Mouse (Mus musculus) natural killer cell, adult 2 months (primary cell): ENCODE results near the gene Emilin2.
"Not testable (repeated sequence)": the region's sequence is repeated elsewhere in the genome, so short reads cannot be mapped to it uniquely, and the experiment has no call there.

Experiments
- DNase-seq, 2 experiments: peaks; one replicate each; pipeline ENCODE4 v3.0.0; 2022; ENCODE audit warnings: low spot score in 2 of 2

Gene Emilin2

DNA sequence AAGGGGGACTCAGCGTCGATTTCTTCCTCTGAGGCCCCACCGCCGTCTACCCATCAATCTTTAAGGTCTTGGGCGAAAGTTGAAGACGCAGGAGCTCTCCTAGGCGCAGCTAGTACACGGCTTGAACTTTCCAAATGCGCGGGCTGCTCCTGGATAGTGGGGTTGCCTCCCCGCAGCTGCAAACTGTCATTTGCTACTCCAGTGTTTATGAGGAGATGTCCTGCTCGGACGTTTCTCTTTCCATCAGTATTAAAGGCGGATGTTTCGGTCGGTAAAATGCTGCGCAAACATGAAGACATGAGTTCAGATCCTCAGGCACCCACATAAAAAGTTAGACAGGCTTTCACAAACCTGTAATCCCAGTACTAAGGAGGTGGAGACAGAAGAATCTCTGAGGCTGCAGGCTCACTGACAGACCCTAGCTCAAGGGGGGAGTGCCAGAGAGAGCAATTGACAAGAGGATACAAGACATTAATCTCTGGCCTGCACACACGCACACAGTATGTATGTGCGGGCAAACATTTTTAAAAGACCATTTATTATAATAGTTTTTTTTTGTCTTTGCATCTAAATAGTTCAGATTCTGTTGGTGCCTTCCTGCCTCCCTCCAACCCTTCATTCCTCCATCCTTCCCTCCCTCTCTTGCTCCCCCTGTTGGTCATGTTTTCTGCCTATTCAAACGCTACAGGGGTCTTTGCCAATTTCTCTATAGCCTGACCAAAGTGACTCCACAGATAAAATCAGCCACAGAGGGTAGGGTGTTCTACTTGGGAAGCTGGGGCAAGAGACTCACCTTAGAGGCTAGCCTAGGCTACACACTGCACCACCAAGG, at the start of gene Emilin2:
TSS of gene Emilin2 (minus strand) at position 639 of the 832 bp plus-strand sequence.
- DNase-seq = peak; percentile 30 to 35

DNA sequence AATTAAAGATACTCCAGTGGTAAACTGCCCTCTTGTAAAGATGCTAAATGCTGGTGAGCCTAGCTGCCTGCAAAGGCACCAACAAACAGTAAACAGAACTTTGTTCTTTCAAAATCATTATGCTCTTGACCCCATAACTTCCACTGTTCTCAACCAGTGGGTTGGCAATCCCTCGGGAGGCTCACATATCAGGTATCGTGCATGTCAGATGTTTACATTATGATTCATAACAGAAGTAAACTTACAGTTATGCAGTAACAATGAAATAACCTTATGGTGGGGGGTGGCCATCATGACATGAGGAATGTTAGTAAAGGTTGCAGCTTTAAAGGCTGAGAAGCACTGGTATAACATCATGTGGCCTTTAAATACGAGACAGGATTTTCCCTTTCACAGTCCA, 43.7 kb upstream of the Emilin2 start:
- DNase-seq = no peak

DNA sequence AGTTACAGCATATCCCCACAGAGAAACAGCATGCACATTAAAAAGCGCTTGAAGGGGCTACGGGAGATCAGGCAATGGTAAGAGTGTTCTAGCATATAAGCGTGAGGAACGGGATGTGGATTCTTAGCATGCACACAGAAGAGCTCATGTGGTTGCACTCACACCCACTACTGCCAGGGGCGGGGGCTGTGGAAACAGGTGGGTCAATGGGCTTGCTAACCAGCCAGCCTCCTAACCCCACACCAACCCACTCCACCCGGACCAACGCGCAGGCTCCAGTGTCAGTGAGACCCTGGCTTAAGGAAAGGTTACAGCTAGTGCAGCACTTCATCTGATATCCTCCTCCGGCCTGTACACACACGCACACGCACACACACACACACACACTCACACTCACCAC, 42.4 kb upstream of the Emilin2 start:
- no peak for DNase-seq

DNA sequence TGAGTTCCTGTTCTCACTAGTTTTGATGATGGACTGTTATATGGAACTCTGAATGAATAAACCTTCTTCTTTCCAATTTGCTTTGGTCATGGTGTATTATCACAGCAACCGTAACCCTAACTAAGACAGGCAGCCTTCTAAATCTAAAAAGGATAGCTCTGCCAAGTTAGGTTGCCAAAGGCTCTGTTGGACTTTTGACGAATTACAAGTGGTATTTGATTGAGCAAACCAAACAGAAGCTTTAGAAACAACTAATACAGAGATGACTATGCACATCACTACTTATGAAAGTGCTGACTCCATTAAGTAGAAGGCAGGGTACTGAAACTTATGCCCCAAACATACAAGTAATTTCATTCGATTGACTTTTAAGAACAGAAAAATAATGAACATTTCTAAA, 36.4 kb upstream of the Emilin2 start:
- no peak for DNase-seq

GRCm38 (mm10) chr17:71342006-71342405, 30.2 kb upstream of the Emilin2 start:
- no peak for DNase-seq

GRCm38 (mm10) chr17:71338627-71339026, 26.8 kb upstream of the Emilin2 start:
- no peak for DNase-seq

GRCm38 (mm10) chr17:71337546-71337945, 25.8 kb upstream of the Emilin2 start:
- no peak for DNase-seq

GRCm38 (mm10) chr17:71336421-71336820, 24.6 kb upstream of the Emilin2 start:
- no peak for DNase-seq

DNA sequence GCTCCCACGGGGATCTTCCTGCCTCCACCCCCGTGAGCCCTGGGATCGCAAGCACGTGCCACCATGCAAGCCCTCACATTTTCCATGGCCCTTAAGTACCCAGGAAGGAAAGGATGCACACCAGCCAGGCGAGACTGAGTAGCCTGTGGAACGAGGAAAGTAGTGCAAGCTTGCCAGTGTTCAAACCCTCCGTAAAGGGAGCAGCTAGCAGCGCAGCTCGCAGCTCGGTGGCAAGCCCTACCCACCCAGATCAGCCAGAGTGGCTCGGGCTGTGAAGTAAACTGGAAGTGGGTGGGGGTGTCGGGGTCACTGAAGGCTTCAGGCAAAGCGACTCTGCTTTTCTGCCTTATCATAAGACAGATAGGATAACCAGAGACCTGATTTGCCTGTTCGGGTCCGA, 20.5 kb upstream of the Emilin2 start:
- DNase-seq = no peak

- DNase-seq = not testable (repeated sequence)
These were observed 9.0 kb upstream of the Emilin2 start for GRCm38 (mm10) chr17:71320731-71321130.

GRCm38 (mm10) chr17:71319361-71319760, 7.6 kb upstream of the Emilin2 start:
- DNase-seq = no peak

- DNase-seq = no peak
These were observed 5.8 kb upstream of the Emilin2 start for GRCm38 (mm10) chr17:71317571-71317970.

GRCm38 (mm10) chr17:71314315-71314714, 2.5 kb upstream of the Emilin2 start:
- DNase-seq = no peak

- peak; percentile 63 to 67 for DNase-seq
These were observed 1.1 kb downstream of the Emilin2 start for GRCm38 (mm10) chr17:71310486-71311339.

GRCm38 (mm10) chr17:71309711-71310485, 1.9 kb downstream of the Emilin2 start:
- DNase-seq = no peak

- no peak for DNase-seq
These were observed 2.6 kb downstream of the Emilin2 start for GRCm38 (mm10) chr17:71309141-71309540.

GRCm38 (mm10) chr17:71308296-71308695, 3.5 kb downstream of the Emilin2 start:
- no peak for DNase-seq

GRCm38 (mm10) chr17:71307251-71307790, 4.5 kb downstream of the Emilin2 start:
- DNase-seq = no peak

DNA sequence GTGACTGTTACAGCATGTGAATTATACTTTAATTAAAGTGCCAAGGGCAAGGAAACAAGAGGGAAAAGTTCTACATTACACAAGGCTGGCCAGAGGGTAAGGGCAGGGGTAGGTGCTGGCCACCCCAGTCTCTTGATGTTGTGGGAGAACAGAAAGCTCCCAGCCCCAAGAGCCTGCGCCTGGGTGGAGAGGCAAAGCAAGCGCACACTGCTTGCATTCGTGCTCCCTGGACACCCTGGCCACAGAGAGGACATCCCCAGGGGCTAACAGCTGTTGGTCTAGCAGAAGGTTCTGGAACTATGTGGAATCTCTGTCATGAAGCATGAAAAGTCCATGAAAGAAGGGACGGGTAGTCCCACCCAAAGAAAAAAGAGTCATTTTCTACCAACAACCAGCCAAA, 5.1 kb downstream of the Emilin2 start:
- no peak for DNase-seq

GRCm38 (mm10) chr17:71306091-71306490, 5.7 kb downstream of the Emilin2 start:
- DNase-seq = no peak

- no peak for DNase-seq
These were observed 8.3 kb downstream of the Emilin2 start for GRCm38 (mm10) chr17:71303444-71303843.

GRCm38 (mm10) chr17:71301413-71301812, 10.4 kb downstream of the Emilin2 start:
- no peak for DNase-seq
